Mouse (Mus musculus): ENCODE results near the gene Fam71f2.

Gene Fam71f2

GRCm38 (mm10) chr6:29279293-29279692 lies at the start of gene Fam71f2:
Gene Fam71f2, plus strand, starts transcription at chr6:29279593.
- DNase-seq, result no peak

- no peak for DNase-seq
Measured at GRCm38 (mm10) chr6:29230386-29230785, 49.0 kb upstream of the Fam71f2 start.

GRCm38 (mm10) chr6:29231799-29232198 lies 47.6 kb upstream of the Fam71f2 start:
- DNase-seq, result no peak

- no peak for DNase-seq
Measured at GRCm38 (mm10) chr6:29232321-29232720, 47.1 kb upstream of the Fam71f2 start.

GRCm38 (mm10) chr6:29233710-29234109 lies 45.7 kb upstream of the Fam71f2 start:
- DNase-seq, result no peak

- DNase-seq, result no peak
Measured at GRCm38 (mm10) chr6:29234272-29234671, 45.1 kb upstream of the Fam71f2 start.

- DNase-seq, result peak; percentile 18 to 56
Measured at GRCm38 (mm10) chr6:29240806-29241205, 38.6 kb upstream of the Fam71f2 start.

GRCm38 (mm10) chr6:29241697-29242096 lies 37.7 kb upstream of the Fam71f2 start:
- DNase-seq, result no peak

GRCm38 (mm10) chr6:29242265-29242664 lies 37.1 kb upstream of the Fam71f2 start:
- DNase-seq, result no peak

GRCm38 (mm10) chr6:29245272-29246120 lies 33.9 kb upstream of the Fam71f2 start:
- DNase-seq, result no peak

GRCm38 (mm10) chr6:29246183-29246582 lies 33.2 kb upstream of the Fam71f2 start:
- DNase-seq, result no peak

GRCm38 (mm10) chr6:29246585-29246984 lies 32.8 kb upstream of the Fam71f2 start:
- no peak for DNase-seq

- no peak for DNase-seq
Measured at GRCm38 (mm10) chr6:29247072-29247471, 32.3 kb upstream of the Fam71f2 start.

GRCm38 (mm10) chr6:29259418-29259817 lies 20.0 kb upstream of the Fam71f2 start:
- DNase-seq, result no peak

- DNase-seq, result no peak
Measured at GRCm38 (mm10) chr6:29261831-29262230, 17.6 kb upstream of the Fam71f2 start.

- DNase-seq, result no peak
Measured at GRCm38 (mm10) chr6:29263650-29264455, 15.5 kb upstream of the Fam71f2 start.

GRCm38 (mm10) chr6:29264456-29264781 lies 15.0 kb upstream of the Fam71f2 start:
- DNase-seq, result no peak

- no peak for DNase-seq
Measured at GRCm38 (mm10) chr6:29266936-29267335, 12.5 kb upstream of the Fam71f2 start.

GRCm38 (mm10) chr6:29269006-29269668 lies 10.3 kb upstream of the Fam71f2 start:
- no peak for DNase-seq

- DNase-seq, result peak in 1 of 2 experiments; percentile 8
Measured at GRCm38 (mm10) chr6:29270961-29271360, 8.4 kb upstream of the Fam71f2 start.

- peak; percentile 90 to 93 for DNase-seq
Measured at GRCm38 (mm10) chr6:29272312-29273072, 6.9 kb upstream of the Fam71f2 start, which contains the start of gene Hilpda. Gene Hilpda, plus strand, starts transcription at chr6:29272488.

GRCm38 (mm10) chr6:29276746-29277145 lies 2.6 kb upstream of the Fam71f2 start:
- no peak for DNase-seq
